Mouse (Mus musculus) cerebellum, adult 2 months (tissue): Measurements from ENCODE around the gene Tle3. TPM values are rescaled to one million over a fixed set of nuclear protein-coding genes. Genes with fewer than 3 reads are reported as not detected.
A peak's percentile ranks its signal among the peaks of the same experiment; 100 is the strongest.

Experiments
- DNase-seq, 2 experiments: peaks; one replicate each; pipeline ENCODE4 v3.0.0; 2021
- H3K27ac ChIP-seq: fragments of 200-500 bp; 2 replicates; pipeline ENCODE4 v1.5.1; 2012; ENCODE audit warnings: low read length, control low read depth, inconsistent platforms; ENCODE audit not compliant: insufficient read depth
- H3K27me3 ChIP-seq: fragments of 200-500 bp; 2 replicates; pipeline ENCODE4 v1.6.1; 2012; ENCODE audit warnings: inconsistent platforms, mild to moderate bottlenecking, low read length, moderate library complexity; ENCODE audit not compliant: control insufficient read depth, insufficient read depth
- H3K4me1 ChIP-seq: fragments of 200-500 bp; 2 replicates; pipeline ENCODE4 v1.6.1; 2011; ENCODE audit warnings: low read length; ENCODE audit not compliant: control insufficient read depth, insufficient read depth
- H3K4me3 ChIP-seq: fragments of 200-500 bp; replicated peaks from 2 replicates; pipeline ENCODE3; 2011; ENCODE audit warnings: mild to moderate bottlenecking, low read depth, low read length, control low read depth; ENCODE audit not compliant: insufficient read depth
- CTCF ChIP-seq: fragments of 200-500 bp; IDR thresholded peaks from 2 replicates; pipeline ENCODE4 v1.5.1; 2011; ENCODE audit warnings: low read depth, mild to moderate bottlenecking, control low read depth, low read length, moderate library complexity, borderline replicate concordance; ENCODE audit not compliant: insufficient read depth
- POLR2A ChIP-seq: fragments of 200-500 bp; IDR thresholded peaks from 2 replicates; pipeline ENCODE4 v1.6.1; 2011; ENCODE audit warnings: low read length, control low read depth, borderline replicate concordance; ENCODE audit not compliant: insufficient read depth
- WGBS: fragments of 180-500 bp; shearing (Covaris S2); methylation state at CpG from one replicate; pipeline ENCODE4 v1.1.7; 2018; 5-methylcytosine and 5-hydroxymethylcytosine counted together
- polyA plus RNA-seq: library from polyadenylated mRNA; depleted of rRNA; stranded (reverse); fragments of >200 nt; gene quantifications from 2 replicates; pipeline ENCODE4 v1.2.3, GENCODE M21; 2012

The Tle3 gene
- polyA plus RNA-seq, 1 experiment, result 50.6 TPM

DNA sequence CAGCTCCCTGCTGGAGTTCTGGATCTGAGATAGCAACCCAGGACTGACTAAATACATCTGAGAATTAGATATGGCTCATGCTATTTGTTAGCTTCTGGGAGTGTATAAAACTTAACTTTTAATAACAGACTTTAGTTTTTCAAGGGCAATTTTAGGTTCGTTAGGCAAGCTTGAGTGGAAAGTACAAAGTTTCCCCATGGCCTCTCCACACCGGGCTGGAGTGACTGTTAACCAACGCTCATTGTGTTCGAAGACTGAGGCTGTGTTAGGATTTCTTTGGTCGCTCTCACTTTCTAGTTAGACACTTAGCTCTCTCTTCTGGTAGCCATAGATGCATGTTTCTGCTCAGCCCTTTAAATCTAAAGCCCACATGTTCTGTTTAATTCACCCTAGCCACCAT lies 21.7 kb downstream of the Tle3 start:
- peaks cover 33% of the 10 kb centered on the region for H3K4me1 ChIP-seq

DNA sequence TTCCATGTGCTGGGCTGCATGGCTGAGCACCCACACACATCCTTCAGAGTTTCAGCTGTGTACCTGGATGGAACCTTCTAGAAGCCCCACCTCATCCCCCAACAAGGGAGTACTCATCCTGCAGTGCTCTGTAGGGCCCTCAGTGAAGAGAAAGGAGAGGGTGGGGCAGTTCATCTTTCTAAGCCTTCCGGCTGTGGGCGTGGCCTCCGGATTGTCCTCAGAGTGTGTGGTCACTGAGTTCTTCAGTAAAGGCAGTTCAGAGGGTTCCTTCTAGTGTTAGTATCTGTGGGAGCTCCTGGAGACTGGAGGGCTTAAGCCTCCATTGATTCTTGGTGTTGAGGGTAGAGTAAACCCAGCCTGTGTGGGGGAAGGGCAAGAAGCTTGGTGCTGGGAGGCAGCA lies 22.9 kb downstream of the Tle3 start:
- Histone ChIP-seq H3K27me3 (no peaks in the 10 kb centered on the region), H3K4me3 (no peak overlapping the region), H3K27ac (no peak overlapping the region), H3K4me1 (peaks cover 34% of the 10 kb centered on the region)
- TF ChIP-seq CTCF (no peak), POLR2A (no peak)
- 90% methylated on average over 3 of the region's 3 CpGs for WGBS
- DNase-seq, result no peak

More for the DNA sequence above, 21.7 kb downstream of the Tle3 start:
- Histone ChIP-seq H3K4me3 (no peak overlapping the region), H3K27me3 (no peaks in the 10 kb centered on the region), H3K27ac (no peak overlapping the region)
- TF ChIP-seq POLR2A (no peak), CTCF (no peak)
- 96% methylated on average over 5 of the region's 5 CpGs for WGBS
- no peak for DNase-seq

DNA sequence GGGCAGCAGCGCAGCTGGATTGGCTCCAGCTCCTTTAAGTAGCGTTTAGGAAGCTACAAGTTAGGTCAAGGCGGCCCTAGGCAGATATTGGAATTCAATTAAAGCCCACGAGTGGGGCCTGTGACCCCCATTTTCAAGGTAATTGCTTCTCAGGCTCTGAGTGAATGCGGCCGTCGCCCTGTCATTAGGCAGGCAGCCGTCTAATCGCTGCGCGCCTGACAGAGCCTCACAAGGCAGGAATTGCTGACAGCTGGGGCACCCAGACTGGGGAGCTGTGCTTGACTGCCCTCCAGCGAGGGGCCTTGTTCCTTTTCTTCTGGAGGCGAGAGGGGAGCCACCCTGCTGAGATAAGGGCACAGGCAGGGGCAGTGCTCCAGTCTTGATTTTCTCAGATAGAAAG lies 24.3 kb downstream of the Tle3 start:
- H3K27me3 ChIP-seq, result no peaks in the 10 kb centered on the region
- peaks cover 30% of the 10 kb centered on the region for H3K4me1 ChIP-seq
- WGBS, result 74% methylated on average over 13 of the region's 13 CpGs
- TF ChIP-seq POLR2A (no peak), CTCF (no peak)
- H3K4me3 ChIP-seq, result no peak overlapping the region
- H3K27ac ChIP-seq, result no peak overlapping the region
- no peak for DNase-seq

DNA sequence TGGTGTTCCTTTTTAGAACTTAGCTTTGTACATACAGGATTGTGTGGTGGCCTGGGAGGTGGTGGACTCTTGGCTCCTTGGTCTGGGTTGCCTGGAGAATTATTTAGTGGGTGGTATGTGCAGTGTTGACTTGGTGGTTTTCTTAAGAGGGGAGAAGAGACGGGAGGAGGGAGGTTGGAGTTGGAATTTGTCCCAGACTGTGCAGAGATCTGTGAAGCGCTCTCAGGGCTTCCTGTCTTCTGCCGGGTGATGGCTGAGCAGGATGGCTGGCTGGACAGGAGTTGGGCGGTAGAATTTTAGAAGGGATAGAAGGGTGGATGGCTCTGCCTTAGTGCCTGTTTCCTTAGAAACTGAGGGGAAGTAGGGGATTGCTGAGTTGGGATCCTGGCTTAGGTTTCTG lies 25.0 kb downstream of the Tle3 start:
- WGBS, result 48% methylated on average over 4 of the region's 4 CpGs
- Histone ChIP-seq H3K4me3 (no peak overlapping the region), H3K4me1 (peaks cover 34% of the 10 kb centered on the region), H3K27ac (no peak overlapping the region), H3K27me3 (no peaks in the 10 kb centered on the region)
- DNase-seq, result no peak
- TF ChIP-seq POLR2A (no peak), CTCF (no peak)

DNA sequence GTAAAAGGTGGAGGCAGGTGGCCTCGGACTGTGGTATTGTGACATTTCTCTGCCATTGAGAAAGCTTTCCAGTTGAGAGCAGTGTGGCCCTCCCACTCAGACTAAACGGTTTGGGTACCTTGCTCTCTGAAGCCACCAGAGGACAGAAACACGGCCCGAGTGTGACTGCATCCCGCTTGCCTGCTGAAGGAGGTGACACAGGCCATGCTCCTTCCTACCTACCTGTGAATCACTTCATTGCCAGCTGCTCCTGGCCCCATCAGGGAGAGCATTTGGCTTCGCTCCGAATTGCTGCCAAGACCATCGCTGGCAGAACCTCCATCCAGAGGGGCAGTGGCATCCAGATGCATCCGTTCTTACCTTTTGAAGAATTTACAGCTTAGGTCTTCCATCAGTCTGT lies 26.0 kb downstream of the Tle3 start:
- H3K27me3 ChIP-seq, result no peaks in the 10 kb centered on the region
- 53% methylated on average over 9 of the region's 9 CpGs for WGBS
- no peak overlapping the region for H3K4me3 ChIP-seq
- no peak overlapping the region for H3K27ac ChIP-seq
- peaks cover 39% of the 10 kb centered on the region for H3K4me1 ChIP-seq
- DNase-seq, result no peak
- TF ChIP-seq CTCF, result no peak
- TF ChIP-seq POLR2A, result no peak

DNA sequence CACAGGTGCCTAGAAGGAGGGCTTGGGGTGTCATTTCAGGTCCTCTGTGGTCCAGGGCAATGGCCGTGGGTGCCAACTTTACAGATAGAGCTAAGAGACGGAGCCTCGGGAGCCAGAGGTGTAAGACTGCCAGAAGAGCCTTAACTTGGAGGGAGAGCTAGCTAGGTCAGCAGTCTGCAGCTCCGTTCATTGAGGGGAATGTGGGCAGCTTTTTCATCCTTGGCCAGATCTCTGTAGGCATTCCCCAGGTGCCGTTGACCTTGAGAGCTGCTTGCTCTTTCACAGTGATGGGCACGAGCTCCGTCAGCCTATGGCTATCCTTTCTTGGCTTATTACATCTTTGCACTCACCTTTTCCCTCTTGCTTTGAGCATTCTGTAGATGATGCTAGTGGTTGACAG lies 28.0 kb downstream of the Tle3 start:
- Histone ChIP-seq H3K4me1 (peaks cover 39% of the 10 kb centered on the region), H3K27ac (no peak overlapping the region), H3K4me3 (no peak overlapping the region), H3K27me3 (no peaks in the 10 kb centered on the region)
- no peak for DNase-seq
- WGBS, result 68% methylated on average over 7 of the region's 7 CpGs
- TF ChIP-seq POLR2A (no peak), CTCF (no peak)

DNA sequence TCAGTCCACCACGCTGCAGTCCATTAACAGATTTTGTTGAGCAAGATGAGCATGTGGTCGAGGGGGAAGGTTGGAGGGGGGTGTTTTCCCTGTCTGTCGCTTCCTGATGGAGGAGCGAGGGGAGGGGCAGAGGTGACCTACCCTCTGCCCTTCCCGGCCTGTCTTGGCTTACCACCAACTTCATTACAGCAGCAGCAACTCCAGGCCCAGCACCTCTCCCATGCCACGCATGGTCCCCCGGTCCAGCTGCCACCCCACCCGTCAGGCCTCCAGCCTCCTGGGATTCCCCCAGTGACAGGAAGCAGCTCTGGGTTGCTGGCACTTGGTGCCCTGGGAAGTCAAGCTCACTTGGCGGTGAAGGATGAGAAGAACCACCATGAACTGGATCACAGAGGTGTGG lies 29.5 kb downstream of the Tle3 start:
- no peak overlapping the region for H3K4me3 ChIP-seq
- WGBS, result 46% methylated on average over 9 of the region's 9 CpGs
- H3K27ac ChIP-seq, result no peak overlapping the region
- TF ChIP-seq CTCF, result no peak
- DNase-seq, result no peak
- H3K27me3 ChIP-seq, result no peaks in the 10 kb centered on the region
- H3K4me1 ChIP-seq, result peaks cover 37% of the 10 kb centered on the region

DNA sequence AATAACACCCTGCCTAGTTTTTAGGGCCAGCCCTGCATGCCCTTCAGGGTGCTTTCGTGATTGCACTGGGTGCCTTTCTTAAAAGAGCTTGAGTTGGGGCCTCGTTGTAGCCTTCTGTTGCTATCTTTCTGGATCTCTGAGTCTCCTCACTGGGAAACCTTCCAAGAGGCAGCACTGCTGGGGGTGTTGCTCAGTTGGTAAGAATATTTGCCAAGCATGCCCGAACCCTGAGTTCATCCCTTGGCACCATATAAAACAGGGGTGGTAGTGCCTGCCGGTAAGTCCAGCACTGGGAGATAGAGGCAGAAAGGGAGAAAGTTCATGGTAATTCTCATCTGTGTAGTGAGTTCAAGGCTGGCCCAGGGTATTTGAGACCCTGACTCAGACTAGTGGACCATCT lies 30.1 kb downstream of the Tle3 start:
- Histone ChIP-seq H3K4me1 (peaks cover 34% of the 10 kb centered on the region), H3K27ac (no peak overlapping the region), H3K27me3 (no peaks in the 10 kb centered on the region), H3K4me3 (no peak overlapping the region)
- TF ChIP-seq POLR2A (no peak), CTCF (no peak)
- DNase-seq, result peak; percentile 40 to 50
- 19% methylated on average over 4 of the region's 4 CpGs for whole genome bisulfite sequencing
